Mouse (Mus musculus): ENCODE measurements around the gene Cenpp. TPM values are rescaled to one million over a fixed set of nuclear protein-coding genes. Genes with fewer than 3 reads are reported as not detected.
A peak's percentile ranks its signal among the peaks of the same experiment; 100 is the strongest.
"Not testable (repeated sequence)": the region's sequence is repeated elsewhere in the genome, so short reads cannot be mapped to it uniquely, and the experiment has no call there.

Cenpp gene
- polyA plus RNA-seq, 1 experiment from 2014 or later, result 9.6 TPM

GRCm38 (mm10) chr13:49618365-49618764, 34.2 kb downstream of the Cenpp start:
- no peak for DNase-seq
- Histone ChIP-seq H3K36me3 (ENCODE audit: control insufficient read depth, insufficient read depth, low read length) (no peaks in the 10 kb centered on the region), H3K4me1 (ENCODE audit: control insufficient read depth, insufficient read depth, low read length) (no peaks in the 10 kb centered on the region), H3K27me3 (ENCODE audit: control insufficient read depth, insufficient read depth, low read length) (no peaks in the 10 kb centered on the region), H3K9ac (replicated peaks; ENCODE audit: low read length) (no peak overlapping the region), H3K4me3 (replicated peaks; ENCODE audit: low read depth, low read length) (no peak overlapping the region), H3K27ac (replicated peaks; ENCODE audit: low read depth, low read length) (no peak overlapping the region), H3K4me2 (ENCODE audit: low read length) (no peak overlapping the region), H3K9me3 (ENCODE audit: control insufficient read depth, low read length) (no peaks in the 10 kb centered on the region)
- ATAC-seq (ENCODE audit: low FRiP score, low TSS enrichment), result no peak

- no peaks in the 10 kb centered on the region for H3K9me3 ChIP-seq (ENCODE audit: control insufficient read depth, low read length)
- H3K4me2 ChIP-seq (ENCODE audit: low read length), result no peak overlapping the region
- H3K9ac ChIP-seq (replicated peaks; ENCODE audit: low read length), result no peak overlapping the region
- no peaks in the 10 kb centered on the region for H3K36me3 ChIP-seq (ENCODE audit: control insufficient read depth, insufficient read depth, low read length)
- WGBS, result 97% methylated on average over 3 of the region's 3 CpGs
- no peak overlapping the region for H3K4me3 ChIP-seq (replicated peaks; ENCODE audit: low read depth, low read length)
- H3K27me3 ChIP-seq (ENCODE audit: control insufficient read depth, insufficient read depth, low read length), result no peaks in the 10 kb centered on the region
- no peaks in the 10 kb centered on the region for H3K4me1 ChIP-seq (ENCODE audit: control insufficient read depth, insufficient read depth, low read length)
- no peak for ATAC-seq (ENCODE audit: low FRiP score, low TSS enrichment)
- no peak overlapping the region for H3K27ac ChIP-seq (replicated peaks; ENCODE audit: low read depth, low read length)
- DNase-seq, result no peak
Measured at GRCm38 (mm10) chr13:49617021-49617420, 35.6 kb downstream of the Cenpp start.

- H3K4me1 ChIP-seq (ENCODE audit: control insufficient read depth, insufficient read depth, low read length), result no peaks in the 10 kb centered on the region
- no peaks in the 10 kb centered on the region for H3K36me3 ChIP-seq (ENCODE audit: control insufficient read depth, insufficient read depth, low read length)
- 86% methylated on average over 4 of the region's 4 CpGs for WGBS
- no peaks in the 10 kb centered on the region for H3K9me3 ChIP-seq (ENCODE audit: control insufficient read depth, low read length)
- DNase-seq (no peak), ATAC-seq (ENCODE audit: low FRiP score, low TSS enrichment) (no peak)
- H3K4me3 ChIP-seq (replicated peaks; ENCODE audit: low read depth, low read length), result no peak overlapping the region
- no peak overlapping the region for H3K27ac ChIP-seq (replicated peaks; ENCODE audit: low read depth, low read length)
- no peak overlapping the region for H3K9ac ChIP-seq (replicated peaks; ENCODE audit: low read length)
- no peaks in the 10 kb centered on the region for H3K27me3 ChIP-seq (ENCODE audit: control insufficient read depth, insufficient read depth, low read length)
- H3K4me2 ChIP-seq (ENCODE audit: low read length), result no peak overlapping the region
Measured at GRCm38 (mm10) chr13:49608589-49609322, 43.8 kb downstream of the Cenpp start.

- H3K4me2 ChIP-seq (ENCODE audit: low read length), result no peak within 1 kb of the TSS
- peak; percentile 24 for DNase-seq
Measured at GRCm38 (mm10) chr13:49607714-49608113, 44.9 kb downstream of the Cenpp start, which contains the start of gene Ogn. Ogn (plus strand) TSS chr13:49608046.

GRCm38 (mm10) chr13:49603603-49604002, 49.0 kb downstream of the Cenpp start:
- Histone ChIP-seq H3K9ac (replicated peaks; ENCODE audit: low read length) (no peak overlapping the region), H3K9me3 (ENCODE audit: control insufficient read depth, low read length) (no peaks in the 10 kb centered on the region), H3K27me3 (ENCODE audit: control insufficient read depth, insufficient read depth, low read length) (no peaks in the 10 kb centered on the region), H3K4me2 (ENCODE audit: low read length) (no peak overlapping the region), H3K4me1 (ENCODE audit: control insufficient read depth, insufficient read depth, low read length) (no peaks in the 10 kb centered on the region), H3K36me3 (ENCODE audit: control insufficient read depth, insufficient read depth, low read length) (no peaks in the 10 kb centered on the region), H3K27ac (replicated peaks; ENCODE audit: low read depth, low read length) (no peak overlapping the region), H3K4me3 (replicated peaks; ENCODE audit: low read depth, low read length) (no peak overlapping the region)
- DNase-seq, result no peak
- ATAC-seq (ENCODE audit: low FRiP score, low TSS enrichment), result no peak

More at GRCm38 (mm10) chr13:49607714-49608113, 44.9 kb downstream of the Cenpp start, which contains the start of gene Ogn:
- Histone ChIP-seq H3K9ac (replicated peaks; ENCODE audit: low read length) (no peak within 1 kb of the TSS), H3K4me3 (replicated peaks; ENCODE audit: low read depth, low read length) (no peak within 1 kb of the TSS), H3K4me1 (ENCODE audit: control insufficient read depth, insufficient read depth, low read length) (no peaks in the 10 kb centered on the region), H3K9me3 (ENCODE audit: control insufficient read depth, low read length) (no peaks in the 10 kb centered on the region), H3K27me3 (ENCODE audit: control insufficient read depth, insufficient read depth, low read length) (no peaks in the 10 kb centered on the region), H3K36me3 (ENCODE audit: control insufficient read depth, insufficient read depth, low read length) (no peaks in the 10 kb centered on the region), H3K27ac (replicated peaks; ENCODE audit: low read depth, low read length) (no peak within 1 kb of the TSS)
- no peak for ATAC-seq (ENCODE audit: low FRiP score, low TSS enrichment)
- 78% methylated on average over 4 of the region's 4 CpGs for WGBS

GRCm38 (mm10) chr13:49602541-49602940, 50.0 kb downstream of the Cenpp start:
- H3K36me3 ChIP-seq (ENCODE audit: control insufficient read depth, insufficient read depth, low read length); H3K27ac ChIP-seq (replicated peaks; ENCODE audit: low read depth, low read length); H3K9ac ChIP-seq (replicated peaks; ENCODE audit: low read length); H3K4me2 ChIP-seq (ENCODE audit: low read length); H3K4me3 ChIP-seq (replicated peaks; ENCODE audit: low read depth, low read length); H3K9me3 ChIP-seq (ENCODE audit: control insufficient read depth, low read length); H3K4me1 ChIP-seq (ENCODE audit: control insufficient read depth, insufficient read depth, low read length); ATAC-seq (ENCODE audit: low FRiP score, low TSS enrichment); H3K27me3 ChIP-seq (ENCODE audit: control insufficient read depth, insufficient read depth, low read length): not testable (repeated sequence)
- DNase-seq, result peak; percentile 9
- 20% methylated on average over 2 of the region's 2 CpGs for WGBS

GRCm38 (mm10) chr13:49586062-49586461, 66.5 kb downstream of the Cenpp start:
- Histone ChIP-seq H3K4me1 (ENCODE audit: control insufficient read depth, insufficient read depth, low read length) (no peaks in the 10 kb centered on the region), H3K9me3 (ENCODE audit: control insufficient read depth, low read length) (no peaks in the 10 kb centered on the region), H3K27ac (replicated peaks; ENCODE audit: low read depth, low read length) (no peak overlapping the region), H3K9ac (replicated peaks; ENCODE audit: low read length) (no peak overlapping the region), H3K36me3 (ENCODE audit: control insufficient read depth, insufficient read depth, low read length) (no peaks in the 10 kb centered on the region), H3K4me3 (replicated peaks; ENCODE audit: low read depth, low read length) (no peak overlapping the region), H3K27me3 (ENCODE audit: control insufficient read depth, insufficient read depth, low read length) (no peaks in the 10 kb centered on the region), H3K4me2 (ENCODE audit: low read length) (no peak overlapping the region)
- ATAC-seq (ENCODE audit: low FRiP score, low TSS enrichment), result no peak
- DNase-seq, result no peak
- WGBS, result 95% methylated on average over 6 of the region's 6 CpGs

- H3K4me1 ChIP-seq (ENCODE audit: control insufficient read depth, insufficient read depth, low read length), result no peaks in the 10 kb centered on the region
- DNase-seq (peak; percentile 6), ATAC-seq (ENCODE audit: low FRiP score, low TSS enrichment) (no peak)
- H3K36me3 ChIP-seq (ENCODE audit: control insufficient read depth, insufficient read depth, low read length), result no peaks in the 10 kb centered on the region
- no peaks in the 10 kb centered on the region for H3K9me3 ChIP-seq (ENCODE audit: control insufficient read depth, low read length)
- 79% methylated on average over 8 of the region's 8 CpGs for WGBS
- H3K27me3 ChIP-seq (ENCODE audit: control insufficient read depth, insufficient read depth, low read length), result no peaks in the 10 kb centered on the region
- no peak overlapping the region for H3K27ac ChIP-seq (replicated peaks; ENCODE audit: low read depth, low read length)
- H3K4me2 ChIP-seq (ENCODE audit: low read length), result no peak overlapping the region
- no peak overlapping the region for H3K9ac ChIP-seq (replicated peaks; ENCODE audit: low read length)
- no peak overlapping the region for H3K4me3 ChIP-seq (replicated peaks; ENCODE audit: low read depth, low read length)
Measured at GRCm38 (mm10) chr13:49584307-49585005, 68.1 kb downstream of the Cenpp start.

GRCm38 (mm10) chr13:49583859-49584258, 68.7 kb downstream of the Cenpp start:
- no peak overlapping the region for H3K4me3 ChIP-seq (replicated peaks; ENCODE audit: low read depth, low read length)
- H3K27ac ChIP-seq (replicated peaks; ENCODE audit: low read depth, low read length), result no peak overlapping the region
- H3K36me3 ChIP-seq (ENCODE audit: control insufficient read depth, insufficient read depth, low read length), result no peaks in the 10 kb centered on the region
- H3K9me3 ChIP-seq (ENCODE audit: control insufficient read depth, low read length), result no peaks in the 10 kb centered on the region
- no peak for ATAC-seq (ENCODE audit: low FRiP score, low TSS enrichment)
- H3K4me2 ChIP-seq (ENCODE audit: low read length), result no peak overlapping the region
- H3K4me1 ChIP-seq (ENCODE audit: control insufficient read depth, insufficient read depth, low read length), result no peaks in the 10 kb centered on the region
- no peaks in the 10 kb centered on the region for H3K27me3 ChIP-seq (ENCODE audit: control insufficient read depth, insufficient read depth, low read length)
- DNase-seq, result no peak
- no peak overlapping the region for H3K9ac ChIP-seq (replicated peaks; ENCODE audit: low read length)
